Mouse (Mus musculus) midbrain, embryonic 11.5 days (tissue): Measurements from ENCODE around the gene Zdhhc20. TPM values are rescaled to one million over a fixed set of nuclear protein-coding genes. Genes with fewer than 3 reads are reported as not detected.
A peak's percentile ranks its signal among the peaks of the same experiment; 100 is the strongest.
"Not testable (repeated sequence)": the region's sequence is repeated elsewhere in the genome, so short reads cannot be mapped to it uniquely, and the experiment has no call there.

Source experiments
- ATAC-seq: fragments of 200-750 bp; cut with Nextera tagmentation; 2 replicates; pipeline ENCODE4 v1.8.0; 2017; ENCODE audit warnings: moderate TSS enrichment, moderate library complexity; ENCODE audit not compliant: low FRiP score
- DNase-seq: peaks from one replicate; pipeline ENCODE4 v3.0.0; 2015; ENCODE audit warnings: low spot score; ENCODE audit errors: missing footprints
- H3K27ac ChIP-seq: fragments of 300-500 bp; sonication (generic); 2 replicates; pipeline ENCODE4 v1.5.1; 2014; ENCODE audit warnings: low read depth, low read length
- H3K27me3 ChIP-seq: fragments of 300-500 bp; sonication (generic); 2 replicates; pipeline ENCODE4 v1.6.1; 2014; ENCODE audit warnings: mild to moderate bottlenecking, low read length, moderate library complexity, mixed read lengths; ENCODE audit not compliant: control insufficient read depth, insufficient read depth
- H3K36me3 ChIP-seq: fragments of 300-500 bp; sonication (generic); 2 replicates; pipeline ENCODE4 v1.6.1; 2014; ENCODE audit warnings: mild to moderate bottlenecking, low read length, moderate library complexity, mixed read lengths; ENCODE audit not compliant: control insufficient read depth, insufficient read depth
- H3K4me1 ChIP-seq: fragments of 300-500 bp; sonication (generic); 2 replicates; pipeline ENCODE4 v1.6.1; 2014; ENCODE audit warnings: low read length; ENCODE audit not compliant: control insufficient read depth, insufficient read depth
- H3K4me2 ChIP-seq: fragments of 300-500 bp; sonication (generic); 2 replicates; pipeline ENCODE4 v1.6.1; 2014; ENCODE audit warnings: mild to moderate bottlenecking, moderate library complexity
- H3K4me3 ChIP-seq: fragments of 300-500 bp; sonication (generic); 2 replicates; pipeline ENCODE4 v1.5.1; 2014; ENCODE audit warnings: low read depth, low read length
- H3K9ac ChIP-seq: fragments of 300-500 bp; sonication (generic); 2 replicates; pipeline ENCODE4 v1.6.1; 2014; ENCODE audit warnings: low read length
- H3K9me3 ChIP-seq: fragments of 300-500 bp; sonication (generic); 2 replicates; pipeline ENCODE4 v1.6.1; 2016; ENCODE audit warnings: low read length; ENCODE audit not compliant: control insufficient read depth
- WGBS: fragments of 180-500 bp; shearing (Covaris S2); extraction: QIAGEN DNeasy Blood & Tissue Kit; methylation state at CpG from one replicate; pipeline ENCODE4 v1.1.7; 2014; 5-methylcytosine and 5-hydroxymethylcytosine counted together
- polyA plus RNA-seq: library from polyadenylated mRNA; unstranded; fragments of >200 nt; fragmentation: Nextera tagmentation; extraction: Ambion mirVana; gene quantifications from 2 replicates; pipeline ENCODE4 v1.2.1, GENCODE M21; 2014

Gene Zdhhc20
- polyA plus RNA-seq, 1 experiment from 2014 or later = 53.6 TPM

- H3K9me3 ChIP-seq = not testable (repeated sequence)
Measured at GRCm38 (mm10) chr14:57896088-57896871, 6.2 kb upstream of the Zdhhc20 start.

DNA sequence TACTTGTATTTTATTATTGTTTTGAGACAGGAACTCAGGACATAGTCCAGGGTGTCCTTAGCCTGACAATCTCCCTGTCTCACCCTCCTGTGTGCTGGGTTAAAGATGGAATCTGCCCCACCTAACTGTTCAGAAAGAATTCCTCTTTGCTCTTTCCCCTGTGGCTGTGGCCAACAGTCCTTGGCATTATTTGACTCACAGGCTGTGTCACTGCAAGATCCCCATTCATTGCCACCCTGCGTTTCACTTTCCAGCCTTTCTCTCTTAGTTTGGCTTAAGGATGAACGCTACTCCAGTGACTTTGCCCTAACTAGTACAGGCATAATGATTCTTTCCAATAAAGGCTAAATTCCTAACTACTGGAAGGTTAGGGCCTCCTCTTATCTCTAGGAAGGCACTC is 4.3 kb upstream of the Zdhhc20 start:
- H3K36me3 ChIP-seq = no peaks in the 10 kb centered on the region
- WGBS = 75% methylated on average over 2 of the region's 2 CpGs
- no peak for ATAC-seq

More at GRCm38 (mm10) chr14:57896088-57896871, 6.2 kb upstream of the Zdhhc20 start:
- DNase-seq, H3K4me1 ChIP-seq, H3K36me3 ChIP-seq, H3K4me3 ChIP-seq, H3K9ac ChIP-seq, H3K27me3 ChIP-seq, H3K27ac ChIP-seq, ATAC-seq, H3K4me2 ChIP-seq: not testable (repeated sequence)
- 71% methylated on average over 8 of the region's 8 CpGs for WGBS

GRCm38 (mm10) chr14:57892961-57893360 is 2.9 kb upstream of the Zdhhc20 start:
- H3K36me3 ChIP-seq = no peaks in the 10 kb centered on the region
- H3K9me3 ChIP-seq = no peaks in the 10 kb centered on the region
- no peak for DNase-seq
- no peak overlapping the region for H3K27ac ChIP-seq
- no peak for ATAC-seq
- H3K4me3 ChIP-seq = no peak overlapping the region
- no peak overlapping the region for H3K9ac ChIP-seq
- H3K4me1 ChIP-seq = no peaks in the 10 kb centered on the region
- WGBS = 100% methylated on average over 1 of the region's 1 CpGs
- H3K27me3 ChIP-seq = no peaks in the 10 kb centered on the region
- H3K4me2 ChIP-seq = no peak overlapping the region

More for the DNA sequence above, 4.3 kb upstream of the Zdhhc20 start:
- DNase-seq = no peak
- H3K9ac ChIP-seq = no peak overlapping the region
- H3K4me3 ChIP-seq = no peak overlapping the region
- H3K27me3 ChIP-seq = no peaks in the 10 kb centered on the region
- no peak overlapping the region for H3K27ac ChIP-seq
- H3K4me1 ChIP-seq = no peaks in the 10 kb centered on the region
- H3K4me2 ChIP-seq = no peak overlapping the region
- H3K9me3 ChIP-seq = no peaks in the 10 kb centered on the region

DNA sequence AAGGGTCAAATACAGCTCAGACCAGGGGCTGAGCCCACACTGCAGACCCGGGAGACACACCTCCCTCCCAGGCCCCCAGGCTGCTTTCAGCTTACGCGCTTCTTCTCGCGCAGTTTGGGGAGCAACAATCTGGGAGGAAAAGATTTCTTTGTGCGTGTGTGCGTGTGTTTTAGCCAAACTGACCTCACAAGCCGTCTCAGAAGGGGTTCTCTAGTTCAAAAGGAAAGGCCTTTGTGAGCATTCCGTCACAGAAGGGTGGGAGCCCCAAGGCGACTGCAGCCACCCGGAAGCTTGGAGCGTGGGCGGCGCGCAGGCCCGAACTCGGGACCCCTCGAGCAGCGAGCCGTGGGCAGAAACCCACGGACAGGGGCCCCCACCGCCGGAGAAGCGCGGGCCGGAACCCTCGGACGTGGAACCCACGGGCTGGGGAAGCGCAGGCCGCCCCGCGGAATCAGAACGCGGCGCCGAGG is 500 bp downstream of the Zdhhc20 start:
- Histone ChIP-seq H3K27me3 (no peaks in the 10 kb centered on the region), H3K4me2 (peak overlapping the region; percentile 52), H3K27ac (peak overlapping the region; percentile 61), H3K4me3 (peak overlapping the region; percentile 94), H3K4me1 (no peaks in the 10 kb centered on the region), H3K9me3 (no peaks in the 10 kb centered on the region), H3K36me3 (no peaks in the 10 kb centered on the region), H3K9ac (peak overlapping the region; percentile 93)
- DNase-seq = peak; percentile 95
- ATAC-seq = peak; percentile 7
- WGBS = under 1% methylated on average over 32 of the region's 37 CpGs

GRCm38 (mm10) chr14:57887171-57887570 is 2.9 kb downstream of the Zdhhc20 start:
- Histone ChIP-seq H3K4me2 (no peak overlapping the region), H3K27ac (no peak overlapping the region), H3K27me3 (no peaks in the 10 kb centered on the region), H3K4me3 (no peak overlapping the region), H3K9ac (no peak overlapping the region), H3K4me1 (no peaks in the 10 kb centered on the region), H3K36me3 (no peaks in the 10 kb centered on the region), H3K9me3 (no peaks in the 10 kb centered on the region)
- DNase-seq (no peak), ATAC-seq (no peak)
- 84% methylated on average over 8 of the region's 8 CpGs for WGBS

- Histone ChIP-seq H3K36me3 (no peaks in the 10 kb centered on the region), H3K4me3 (no peak overlapping the region), H3K27me3 (no peaks in the 10 kb centered on the region), H3K4me1 (no peaks in the 10 kb centered on the region), H3K9me3 (no peaks in the 10 kb centered on the region), H3K4me2 (no peak overlapping the region), H3K9ac (no peak overlapping the region), H3K27ac (no peak overlapping the region)
- DNase-seq = no peak
- 98% methylated on average over 2 of the region's 2 CpGs for WGBS
- no peak for ATAC-seq
Measured at GRCm38 (mm10) chr14:57886032-57886431, 4.0 kb downstream of the Zdhhc20 start.

DNA sequence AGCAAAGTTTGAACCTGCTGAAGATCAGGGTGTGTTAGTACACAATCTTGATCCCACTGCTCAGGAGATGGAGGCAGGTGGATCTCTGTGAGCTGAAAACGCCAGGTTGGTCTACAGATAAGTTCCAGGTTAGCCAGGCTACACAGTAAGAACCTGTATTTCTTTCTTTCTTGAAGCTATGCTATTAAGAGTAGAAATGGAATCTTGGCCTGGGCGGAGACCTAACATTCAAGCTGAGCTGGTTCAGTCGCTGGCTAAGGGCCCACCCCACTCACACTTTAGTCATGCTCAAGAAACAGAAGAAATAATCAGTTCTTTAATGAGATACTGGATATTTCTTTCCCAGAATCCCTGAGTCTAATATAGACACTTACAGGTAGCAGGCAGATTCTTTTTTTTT is 6.7 kb downstream of the Zdhhc20 start:
- Histone ChIP-seq H3K4me3 (no peak overlapping the region), H3K9me3 (no peaks in the 10 kb centered on the region), H3K4me2 (no peak overlapping the region), H3K27me3 (no peaks in the 10 kb centered on the region), H3K27ac (no peak overlapping the region), H3K36me3 (no peaks in the 10 kb centered on the region), H3K9ac (no peak overlapping the region), H3K4me1 (no peaks in the 10 kb centered on the region)
- ATAC-seq (no peak), DNase-seq (no peak)
- 92% methylated on average over 3 of the region's 3 CpGs for WGBS

GRCm38 (mm10) chr14:57882720-57883119 is 7.4 kb downstream of the Zdhhc20 start:
- Histone ChIP-seq H3K36me3 (no peaks in the 10 kb centered on the region), H3K9me3 (no peaks in the 10 kb centered on the region), H3K4me3 (no peak overlapping the region), H3K27me3 (no peaks in the 10 kb centered on the region), H3K4me1 (no peaks in the 10 kb centered on the region), H3K4me2 (no peak overlapping the region), H3K9ac (no peak overlapping the region), H3K27ac (no peak overlapping the region)
- 72% methylated on average over 4 of the region's 4 CpGs for WGBS
- DNase-seq = no peak
- no peak for ATAC-seq

DNA sequence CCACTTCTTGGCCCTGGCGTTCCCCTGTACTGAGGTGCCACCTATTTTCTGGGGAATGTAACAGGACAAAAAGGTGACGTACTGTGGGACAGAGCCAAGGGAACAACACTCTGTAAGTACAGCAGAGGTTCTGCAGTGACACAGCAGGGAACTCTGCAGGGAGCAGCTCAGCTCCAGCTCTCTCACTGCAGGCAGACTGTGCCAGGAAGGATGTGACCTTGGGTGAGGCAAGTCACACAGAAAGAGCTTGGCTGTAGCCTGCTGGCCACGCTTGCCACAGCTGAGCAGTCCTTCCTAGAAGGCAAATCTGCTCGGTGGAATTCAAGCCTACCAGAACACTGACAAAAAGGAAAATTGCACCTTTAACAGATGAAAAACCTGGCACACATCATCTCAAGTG is 8.3 kb downstream of the Zdhhc20 start:
- Histone ChIP-seq H3K27me3 (no peaks in the 10 kb centered on the region), H3K4me1 (no peaks in the 10 kb centered on the region), H3K9me3 (no peaks in the 10 kb centered on the region), H3K4me2 (no peak overlapping the region), H3K36me3 (no peaks in the 10 kb centered on the region), H3K4me3 (no peak overlapping the region), H3K9ac (no peak overlapping the region), H3K27ac (no peak overlapping the region; the same call in 1 of the 2 replicates)
- DNase-seq (no peak), ATAC-seq (no peak)
- 54% methylated on average over 4 of the region's 4 CpGs for WGBS
